Mouse (Mus musculus) retina, postnatal 1 day (tissue): ENCODE results near the gene Gm42742.

Experiments
- DNase-seq: peaks from one replicate; pipeline ENCODE4 v3.0.0-alpha.2; 2012

Gm42742 gene

DNA sequence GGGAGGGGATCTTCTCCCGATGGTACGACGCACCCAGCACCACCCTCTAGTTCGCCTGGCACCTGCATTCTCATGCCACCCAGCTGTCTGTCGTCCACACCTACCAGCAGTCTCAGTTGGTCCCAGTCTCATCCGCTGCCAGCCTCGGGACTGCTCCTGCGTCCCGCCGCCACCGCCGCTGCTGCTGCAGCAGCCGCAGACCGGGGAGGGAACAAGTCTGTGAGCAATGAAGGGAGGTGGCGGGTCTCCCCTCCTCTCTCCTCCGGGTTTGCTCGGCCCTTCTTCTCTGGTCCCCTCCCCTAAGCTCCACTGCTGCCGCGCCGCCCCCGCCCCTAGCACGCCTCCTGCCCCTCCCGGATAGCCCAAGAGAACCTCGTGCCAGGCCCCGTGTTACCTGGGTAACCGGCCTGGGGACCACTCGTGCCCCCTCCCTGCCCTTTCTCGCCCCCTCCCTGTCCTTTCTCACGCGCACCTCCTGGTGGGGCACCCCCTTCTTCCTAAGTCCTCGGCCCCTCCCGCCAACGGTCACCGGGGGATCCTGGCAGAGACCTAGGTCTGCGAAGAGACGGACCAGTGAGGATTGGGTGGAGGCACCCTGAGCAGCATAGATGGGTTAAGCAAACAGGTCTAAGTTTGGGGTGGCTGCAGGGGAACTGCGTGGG is at the start of gene Gm42742, which contains the start of gene Prrt2:
Gene Gm42742 (minus strand): TSS at position 197 of the 662 bp plus-strand sequence.
Gene Prrt2 (minus strand): TSS at position 311 of the 662 bp plus-strand sequence.
- DNase-seq, result peak; percentile 81

- no peak for DNase-seq
Measured at GRCm38 (mm10) chr7:127066317-127066716, 45.4 kb upstream of the Gm42742 start.

DNA sequence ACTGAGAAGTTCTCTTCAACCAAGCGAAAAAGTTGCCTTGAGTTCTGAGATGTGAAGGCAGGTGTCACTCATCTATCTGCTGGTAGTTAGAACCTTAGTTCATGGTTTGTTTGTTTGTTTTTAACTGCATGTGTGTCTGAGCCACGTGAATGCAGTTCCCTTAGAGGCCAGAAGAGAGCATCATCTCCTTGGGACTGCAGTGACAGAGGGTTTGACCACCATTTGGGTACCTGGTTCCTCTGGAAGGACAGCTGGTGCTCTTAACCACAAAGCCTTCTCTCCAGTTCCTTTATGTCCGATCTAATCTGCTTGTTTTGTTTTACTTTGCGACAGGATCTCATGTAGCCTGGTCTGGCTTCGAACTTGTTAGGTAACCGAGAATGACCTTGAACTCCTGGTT is 44.6 kb upstream of the Gm42742 start:
- DNase-seq, result no peak

- DNase-seq, result no peak
Measured at GRCm38 (mm10) chr7:127055026-127055585, 34.2 kb upstream of the Gm42742 start.

GRCm38 (mm10) chr7:127041851-127042672 is 21.2 kb upstream of the Gm42742 start, which contains the start of gene Kif22:
Gene Kif22 (minus strand): TSS chr7:127042471.
- DNase-seq, result peak; percentile 93

- no peak for DNase-seq
Measured at GRCm38 (mm10) chr7:127031244-127031643, 10.3 kb upstream of the Gm42742 start.

- DNase-seq, result no peak
Measured at GRCm38 (mm10) chr7:127030172-127030571, 9.3 kb upstream of the Gm42742 start.

- DNase-seq, result no peak
Measured at GRCm38 (mm10) chr7:127027885-127028284, 7.0 kb upstream of the Gm42742 start.

GRCm38 (mm10) chr7:127026984-127027726 is 6.3 kb upstream of the Gm42742 start, which contains the start of gene Maz:
Gene Maz (minus strand): TSS chr7:127027037.
- DNase-seq, result peak; percentile 100

- no peak for DNase-seq
Measured at GRCm38 (mm10) chr7:127026616-127026983, 5.7 kb upstream of the Gm42742 start.

DNA sequence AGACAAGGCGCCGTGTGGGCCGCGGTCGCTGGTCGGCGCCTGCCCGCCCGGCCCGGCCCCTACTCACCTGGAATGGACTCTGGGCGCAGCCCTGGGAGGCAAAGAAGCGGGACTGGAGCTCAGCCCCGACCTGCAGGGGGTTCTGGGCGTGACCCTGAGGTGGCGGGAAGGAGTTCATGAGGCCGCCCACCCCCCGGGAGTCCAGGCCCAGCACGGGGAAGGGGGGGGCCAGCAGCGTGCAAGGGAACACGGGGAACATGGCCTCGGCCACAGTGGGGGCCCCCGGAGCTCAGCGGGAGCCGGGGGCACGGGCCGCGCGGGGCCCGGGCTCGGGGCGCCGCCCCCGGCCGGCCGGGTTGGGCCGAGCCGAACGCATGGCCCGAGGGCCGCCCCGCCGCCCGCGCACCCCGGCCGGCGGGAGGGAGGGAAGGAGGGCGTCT is 5.3 kb upstream of the Gm42742 start:
- DNase-seq, result peak; percentile 90

GRCm38 (mm10) chr7:127025556-127026160 is 4.8 kb upstream of the Gm42742 start:
- DNase-seq, result no peak

DNA sequence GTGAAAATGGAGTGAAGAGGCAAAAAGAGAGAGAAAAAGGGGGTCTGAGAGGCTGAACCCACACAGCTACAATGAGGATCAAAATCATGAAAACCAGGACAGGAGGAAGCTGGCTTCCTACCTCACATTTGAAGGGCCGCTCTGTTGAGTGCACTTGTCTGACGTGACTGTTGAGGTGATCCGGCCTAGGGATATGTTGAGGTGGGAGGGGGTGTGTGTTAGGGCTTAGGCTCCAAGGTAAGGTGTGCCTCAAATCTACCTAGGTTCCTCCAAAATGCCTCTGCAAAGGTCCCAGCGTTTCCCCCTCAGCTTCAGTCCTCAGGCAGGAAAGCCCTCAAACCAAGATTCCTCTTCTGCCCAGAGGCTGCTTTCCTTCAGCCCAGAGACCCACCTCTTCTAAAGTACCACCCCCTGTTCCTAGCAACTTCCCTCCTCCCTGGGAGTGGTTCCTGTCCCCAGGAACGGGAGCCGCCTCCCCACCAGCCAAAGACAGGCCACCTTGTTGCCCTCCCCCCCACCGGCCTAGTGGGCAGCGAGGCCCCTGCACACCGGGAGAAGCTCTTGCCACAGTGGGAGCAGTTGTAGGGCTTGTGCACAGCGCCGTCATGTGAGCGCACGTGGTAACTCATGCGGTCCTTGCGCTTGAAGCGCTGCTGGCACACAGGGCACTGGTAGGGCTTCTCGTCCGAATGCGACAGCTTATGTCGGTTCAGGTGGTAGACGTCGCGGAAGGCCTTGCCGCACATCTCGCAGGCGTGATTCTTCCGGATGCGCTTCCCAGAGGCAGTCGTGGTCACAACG is 4.1 kb upstream of the Gm42742 start:
- DNase-seq, result peak; percentile 89

DNA sequence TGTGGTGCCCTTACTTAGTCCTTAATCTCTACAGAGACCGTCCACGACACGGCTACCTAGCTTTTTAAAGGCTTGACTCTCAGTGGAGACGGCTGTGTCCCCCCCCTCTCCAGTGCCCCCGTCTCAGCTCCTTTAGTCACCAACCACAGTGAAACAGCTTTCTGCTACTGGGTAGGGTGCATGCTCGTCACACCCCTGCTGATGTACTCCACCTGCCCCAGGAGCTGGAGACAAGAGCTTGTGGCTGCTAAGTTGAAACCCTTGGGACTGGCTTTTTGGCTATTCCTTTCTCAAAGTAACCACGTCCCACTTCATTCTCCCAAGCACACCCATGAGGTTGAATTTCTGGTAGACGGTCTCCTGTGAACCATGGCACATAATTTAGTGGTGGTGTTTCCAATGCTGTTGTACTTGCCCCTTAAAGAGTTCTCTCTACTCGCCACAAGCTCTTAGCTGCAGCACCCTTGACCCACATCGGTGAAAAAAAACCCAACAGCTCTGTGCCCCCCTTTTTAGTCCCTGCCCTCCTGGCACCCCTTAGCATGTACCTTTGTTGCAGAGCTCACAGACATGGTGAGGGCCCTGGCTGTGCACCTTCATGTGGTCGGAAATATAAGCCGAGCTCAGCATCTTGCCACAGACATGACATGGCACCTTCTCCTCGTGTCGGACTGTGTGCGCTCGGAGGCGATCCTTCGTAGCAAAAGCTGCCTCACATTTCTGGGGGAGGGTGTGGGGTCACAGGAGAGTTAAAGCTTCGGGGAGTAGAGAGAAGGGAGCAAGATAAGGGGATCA is 3.2 kb upstream of the Gm42742 start:
- peak; percentile 10 for DNase-seq

DNA sequence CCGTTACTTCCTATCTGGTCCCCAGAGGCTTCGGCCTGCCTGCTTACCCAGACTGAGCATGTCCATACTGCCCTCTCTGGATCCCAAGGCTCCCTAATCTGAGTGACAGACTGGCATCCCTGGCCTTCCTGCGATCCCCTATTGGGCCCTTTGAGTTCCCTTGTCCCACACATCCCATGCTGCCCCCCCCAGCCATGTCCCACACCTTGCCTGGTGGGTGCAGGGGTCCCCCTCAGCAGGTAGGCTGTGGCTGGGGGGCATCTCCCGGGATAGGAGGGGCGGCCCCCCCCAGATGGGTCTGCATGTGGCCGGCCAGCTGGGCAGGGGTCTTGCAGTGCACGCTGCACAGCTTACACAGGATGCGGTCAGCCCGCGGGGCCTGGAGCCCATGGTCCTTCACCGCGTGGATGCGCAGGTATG is 2.4 kb upstream of the Gm42742 start:
- peak; percentile 16 for DNase-seq

GRCm38 (mm10) chr7:127022528-127023271 is 1.8 kb upstream of the Gm42742 start:
- no peak for DNase-seq

DNA sequence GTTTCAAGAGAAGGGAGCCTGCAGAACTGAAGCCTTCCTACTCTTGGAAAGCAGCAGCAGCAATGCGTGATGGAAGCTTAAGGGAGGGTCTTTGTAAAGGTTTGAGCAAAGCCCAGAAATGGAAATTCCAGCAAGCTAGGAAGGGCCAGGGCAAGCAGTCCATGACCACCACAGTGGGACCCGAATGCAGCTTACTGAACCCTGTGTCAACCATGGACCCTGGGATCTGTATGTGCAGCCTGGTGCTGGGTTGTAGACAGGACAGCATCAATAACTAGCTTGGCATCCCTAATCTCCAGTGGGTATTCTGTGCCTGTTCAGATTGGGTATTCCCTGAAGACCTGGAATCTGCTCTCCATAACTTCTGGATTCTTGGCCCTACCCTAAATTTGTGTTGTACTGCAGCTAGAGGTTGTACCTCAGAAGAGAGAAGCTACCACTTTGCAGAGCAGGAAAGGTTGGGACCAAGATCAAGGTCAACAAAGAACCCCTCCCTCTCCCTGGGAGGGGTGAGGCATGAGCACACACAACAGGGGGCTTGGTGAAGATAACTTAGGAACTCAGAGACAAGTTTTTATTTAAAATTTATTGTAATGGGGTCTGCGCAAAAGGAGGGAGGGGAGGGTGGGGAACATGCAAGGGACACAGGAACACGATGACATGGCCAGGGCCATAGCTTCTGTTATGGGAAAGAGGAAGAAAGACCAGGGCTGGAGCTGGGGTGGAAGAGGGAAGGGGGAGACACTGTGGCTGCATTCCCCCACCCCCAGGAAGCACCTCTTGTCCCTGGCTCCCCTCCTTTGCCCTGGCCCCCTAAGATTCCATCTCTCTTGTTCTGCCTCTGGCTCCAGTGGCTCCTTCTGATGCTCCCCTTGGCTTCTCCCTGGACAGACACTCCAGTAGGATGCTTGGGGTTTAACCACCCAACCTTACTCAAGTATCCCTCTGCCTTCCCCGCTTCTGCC is 948 bp upstream of the Gm42742 start:
- DNase-seq, result no peak

DNA sequence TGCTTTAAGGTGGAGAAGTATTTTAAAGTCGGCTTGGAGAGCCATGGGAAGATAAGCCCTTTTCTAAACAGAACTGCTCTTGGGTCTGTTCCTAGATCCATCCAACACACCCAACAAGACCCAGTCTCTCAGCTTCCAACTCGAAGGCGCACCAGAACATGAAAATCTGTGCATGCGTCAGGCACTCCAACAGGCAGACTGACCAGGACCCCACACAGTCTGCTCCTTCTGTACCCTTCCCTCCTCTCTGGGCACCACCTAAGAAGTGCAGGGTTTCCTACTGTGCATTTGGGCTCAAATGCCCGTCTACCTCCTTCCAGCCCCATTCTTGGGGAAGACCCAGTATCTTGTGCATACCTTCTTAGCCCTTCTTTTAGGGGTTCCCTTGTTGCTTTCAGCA is 406 bp downstream of the Gm42742 start:
- DNase-seq, result no peak

DNA sequence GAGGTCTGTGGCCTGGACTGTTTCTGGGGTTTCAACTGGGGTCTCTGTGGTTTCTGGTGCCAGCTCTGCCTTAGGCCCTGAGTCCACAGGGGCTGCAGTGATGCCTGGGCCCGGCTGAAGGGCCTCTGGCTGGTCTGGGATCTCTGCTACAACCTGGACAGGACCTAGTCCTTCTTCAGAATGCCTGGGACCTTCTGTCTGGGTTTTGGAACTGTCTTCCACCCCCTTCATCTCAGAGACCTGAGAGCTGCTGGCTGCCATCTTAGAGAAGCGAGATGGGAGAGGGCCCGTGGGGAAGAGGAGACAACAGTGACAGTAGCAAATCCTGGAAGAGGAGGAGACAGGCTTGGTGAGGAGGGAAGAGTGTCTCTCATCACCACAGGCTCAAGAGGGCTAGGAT is 866 bp downstream of the Gm42742 start:
- DNase-seq, result no peak
